13 mouse cellular contexts compared by ENCODE assay signal in the genomic region with DNA sequence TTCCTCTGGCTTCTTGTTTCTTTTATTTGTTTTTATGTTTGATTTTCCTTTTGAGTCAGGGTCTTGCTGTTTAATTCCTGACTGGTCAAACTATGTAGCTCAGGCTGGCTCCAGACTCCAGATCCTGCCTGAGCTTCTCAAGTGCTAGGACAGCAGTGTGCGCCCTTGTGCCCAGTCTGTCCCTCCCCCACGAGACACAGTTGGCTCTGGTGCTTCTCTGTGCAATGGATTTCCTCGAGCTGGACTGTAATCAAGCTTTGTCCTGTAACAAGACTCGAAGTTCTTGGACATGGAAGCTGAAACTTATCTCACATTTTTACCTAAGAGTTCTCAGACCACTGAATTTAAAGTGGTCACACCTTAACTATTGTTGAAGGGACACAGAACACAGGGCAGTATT.
"Had no signal": no experiment of that assay in that cellular context is flagged by ENCODE, and none has a peak within 500 bp of the region (broad histone marks: within the 10 kb centered on the region; RNA-seq: fewer than 3 reads in every experiment).

No protein-coding gene starts in this region.

- DNase-seq: gastrocnemius, postnatal 14 days; gastrocnemius, postnatal 36 days; heart, adult 11 months; heart, adult 2 months; heart, postnatal 14 days; heart, postnatal 36 days; kidney, adult 18-20 months; kidney, adult 8-10 months; kidney, postnatal 10 days; kidney, postnatal 25 days; kidney, postnatal 4 days; left cerebral cortex, postnatal 4 days; lung, adult 18-20 months had no signal
